Mouse (Mus musculus) urinary bladder, postnatal 14 days (tissue): ENCODE measurements at regions not wholly inside any gene's neighbourhood (a gene's known extent, or its start where the extent isn't known, plus 50 kb on each side); places are given as distances from the start of the nearest gene placed in this dataset.
A peak's percentile ranks its signal among the peaks of the same experiment; 100 is the strongest.

ENCODE experiments used
- DNase-seq: peaks from one replicate; pipeline ENCODE4 v3.0.0; 2021; ENCODE audit warnings: low spot score

DNA sequence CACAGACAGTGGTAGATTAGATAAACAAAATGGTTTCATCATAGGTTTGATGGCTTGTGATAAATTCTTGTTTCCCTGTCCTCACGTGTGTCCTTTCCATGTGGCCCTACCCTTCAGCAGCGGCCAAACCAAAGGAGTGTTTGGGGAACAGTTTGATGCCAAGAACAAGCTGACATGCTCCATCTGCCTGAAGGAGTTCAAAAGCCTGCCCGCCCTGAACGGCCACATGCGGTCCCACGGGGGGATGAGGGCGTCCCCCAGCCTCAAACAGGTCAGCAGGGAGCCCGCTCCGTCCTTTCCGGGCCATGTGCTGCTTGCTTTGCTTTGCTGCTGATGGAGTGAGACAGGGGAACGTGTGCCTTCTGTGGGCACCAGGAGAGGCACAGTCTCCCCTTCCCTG, 51.0 kb upstream of the Mrps10 start:
- DNase-seq = no peak

DNA sequence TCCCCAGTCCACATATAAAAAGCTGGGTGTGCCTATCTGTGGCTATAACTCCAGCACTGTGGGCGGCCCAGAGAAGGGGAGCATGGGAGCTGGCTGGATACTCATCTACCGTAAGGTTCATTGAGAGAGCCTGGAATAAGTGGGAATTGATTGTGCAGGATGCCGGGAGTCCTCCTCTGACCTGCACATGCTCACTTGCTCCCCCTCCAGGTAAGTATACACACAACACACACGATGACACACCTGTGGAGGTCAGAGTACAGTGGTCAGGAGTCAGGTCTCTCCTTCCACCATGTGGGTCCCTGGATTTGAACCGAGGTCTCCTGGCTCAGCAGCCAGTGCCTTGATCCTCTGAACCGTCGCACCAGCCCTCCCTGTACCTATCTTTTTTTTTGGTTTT, 55.5 kb upstream of the Mrps10 start:
- no peak for DNase-seq

DNA sequence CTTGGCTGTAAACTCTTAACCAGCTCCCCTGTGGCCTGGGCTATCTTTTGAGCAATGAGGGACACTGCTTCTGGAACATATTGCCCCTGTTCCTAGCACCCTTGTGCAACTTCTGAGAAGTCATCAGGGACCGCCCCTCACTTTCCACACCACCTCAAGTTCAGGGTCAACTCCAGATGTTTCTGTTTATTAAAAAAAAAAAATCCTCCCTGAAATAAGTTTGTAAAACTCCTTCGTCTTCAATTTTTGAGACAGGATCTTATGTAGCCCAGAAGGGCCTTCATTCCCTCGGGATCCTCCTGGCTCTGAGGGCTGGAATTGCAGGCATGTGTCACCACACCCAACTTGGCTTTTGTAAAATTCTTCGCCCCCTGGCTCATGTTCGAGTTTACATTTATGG, 57.4 kb upstream of the Mrps10 start:
- DNase-seq = no peak

DNA sequence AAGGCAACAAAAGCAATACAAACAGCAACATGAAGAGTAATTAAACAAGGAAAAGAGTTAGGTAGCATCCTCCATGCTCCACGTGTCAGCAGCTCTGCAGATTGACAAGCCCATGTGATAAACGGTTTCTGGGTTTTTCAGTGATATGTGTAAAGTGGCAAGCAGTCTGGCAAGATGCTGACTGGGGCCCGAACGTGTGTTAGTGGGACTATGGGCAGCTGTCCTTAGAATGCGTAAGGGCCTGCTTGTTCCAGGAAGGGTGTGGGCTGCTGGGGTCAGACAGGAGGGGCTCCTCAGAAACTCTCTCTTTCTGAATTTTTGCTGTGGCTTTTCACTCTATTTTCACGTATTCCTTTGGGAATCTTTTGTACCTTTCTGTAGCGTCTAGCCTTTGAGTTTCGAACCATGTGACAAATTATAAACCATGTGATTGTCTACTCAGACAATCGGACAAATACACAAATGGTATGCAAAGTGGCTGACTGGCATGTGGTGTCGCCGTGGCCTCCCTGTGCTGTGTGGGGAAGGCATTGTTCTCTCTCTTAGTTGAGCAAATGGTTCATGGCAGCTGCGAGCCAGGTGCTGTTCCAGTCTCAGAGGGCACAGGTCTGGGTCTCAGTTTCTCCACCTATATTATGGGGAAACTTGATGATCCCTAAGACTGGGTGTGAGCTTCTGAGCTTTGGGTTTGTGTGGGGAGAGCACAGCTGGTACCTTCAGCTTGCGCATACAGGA, 62.5 kb upstream of the Mrps10 start:
- no peak for DNase-seq

DNA sequence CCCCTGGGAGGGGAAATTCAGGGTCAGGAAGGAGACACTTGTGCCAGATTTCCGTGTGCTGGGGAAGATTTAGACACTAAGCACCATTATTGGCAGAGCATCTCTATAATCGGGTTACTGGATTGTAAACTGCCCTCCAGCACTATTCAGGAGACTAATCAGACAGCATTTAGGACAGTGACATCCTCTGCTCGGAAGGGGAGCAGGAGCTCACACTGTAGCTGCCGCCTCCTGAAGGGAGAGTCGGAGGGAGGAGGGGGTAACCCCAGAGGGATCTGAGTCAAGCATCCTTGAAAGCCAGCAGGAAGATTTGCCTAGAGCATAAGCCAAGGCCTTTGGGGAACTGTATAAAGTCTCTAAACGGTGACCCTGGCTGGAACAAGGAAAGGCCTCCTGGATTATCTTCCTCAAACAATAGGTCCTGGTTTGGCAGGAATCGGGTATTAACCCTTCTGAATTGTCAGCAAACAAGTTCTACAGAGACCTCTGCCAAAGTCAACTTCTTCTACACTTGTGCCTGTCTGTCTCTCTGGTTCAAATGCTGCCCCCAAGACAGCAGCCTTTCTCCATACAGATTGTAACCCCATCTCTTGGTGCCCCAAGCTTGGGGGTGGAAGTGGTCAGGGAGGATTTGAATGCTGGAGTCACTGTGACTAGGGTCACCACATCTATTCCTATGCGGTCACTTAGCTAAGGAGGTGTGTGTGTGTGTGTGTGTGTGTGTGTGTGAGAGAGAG, 64.1 kb upstream of the Mrps10 start:
- DNase-seq = no peak

DNA sequence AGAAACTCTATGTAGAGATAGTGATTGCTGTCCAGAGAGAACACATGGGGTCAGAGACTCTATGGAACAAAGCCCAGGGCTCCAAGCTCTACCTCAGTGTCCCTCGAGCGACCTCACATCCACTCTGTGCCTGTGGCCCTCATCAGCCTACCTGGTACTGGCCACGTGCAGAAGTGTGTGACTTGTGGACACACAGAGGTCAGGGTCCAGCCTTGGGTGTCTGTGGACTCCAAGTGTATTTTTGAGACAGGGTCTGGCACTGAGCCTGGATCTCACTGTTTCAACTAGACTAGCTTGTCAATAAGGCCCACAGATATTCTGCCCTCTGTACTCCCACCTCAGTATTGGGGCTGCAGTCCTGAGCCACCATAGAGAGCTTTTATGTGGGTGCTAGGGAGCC, 65.1 kb upstream of the Mrps10 start:
- DNase-seq = no peak

GRCm38 (mm10) chr17:47298396-47298919, 70.2 kb upstream of the Mrps10 start:
- no peak for DNase-seq

DNA sequence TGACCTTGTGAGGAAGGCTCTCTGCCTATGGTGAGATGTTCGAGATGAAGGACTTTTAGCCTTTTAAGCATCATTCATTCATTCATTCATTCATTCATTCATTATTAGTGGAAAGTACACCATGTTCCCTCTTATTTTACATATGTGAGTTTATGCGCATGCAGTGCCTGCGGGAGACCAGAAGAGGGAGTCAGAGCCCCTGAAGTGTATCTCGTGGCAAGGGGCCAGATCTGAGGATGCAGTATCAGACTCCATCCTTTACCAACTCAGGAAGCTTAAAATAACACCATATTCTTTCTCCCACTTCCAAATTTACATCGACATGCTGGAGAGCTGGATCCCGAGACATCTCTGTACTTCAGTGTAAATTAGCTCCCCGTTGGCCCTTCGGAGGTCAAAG, 70.7 kb upstream of the Mrps10 start:
- DNase-seq = no peak

DNA sequence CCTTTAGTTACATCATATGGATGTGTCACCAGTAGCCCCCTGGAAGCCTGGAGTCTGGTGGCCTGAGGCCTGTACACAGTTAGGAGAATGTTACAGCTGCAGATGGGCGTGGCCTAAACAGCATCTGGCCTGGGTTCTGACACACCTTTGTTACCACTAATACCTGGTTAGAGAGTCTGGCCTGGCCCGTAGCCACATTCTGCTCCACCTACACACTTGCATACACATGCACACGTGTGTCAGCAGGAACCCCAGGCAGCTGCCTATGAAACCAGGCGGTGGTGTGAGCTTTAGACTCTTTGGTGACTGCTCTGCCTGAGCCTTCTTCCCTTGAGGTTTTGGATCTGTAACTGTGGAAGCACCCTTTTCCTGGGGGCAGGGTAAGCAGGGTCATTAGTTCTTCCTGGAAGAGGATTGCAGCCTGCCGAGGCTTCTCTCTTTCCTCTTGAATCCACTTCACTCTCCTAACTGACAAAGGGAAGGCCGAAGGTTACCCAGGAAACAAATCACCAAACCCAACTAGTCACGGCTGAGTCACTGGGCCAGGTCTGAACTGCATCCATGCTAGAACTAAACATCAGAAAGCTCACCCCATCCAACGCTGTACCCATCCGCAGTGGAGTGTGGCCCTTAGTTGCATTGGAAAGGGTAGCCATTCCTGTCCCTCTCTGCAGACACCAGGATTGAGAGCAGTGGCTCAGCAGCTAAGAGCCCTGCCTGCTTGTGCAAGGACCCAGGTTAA, 71.8 kb upstream of the Mrps10 start:
- DNase-seq = peak; percentile 42

DNA sequence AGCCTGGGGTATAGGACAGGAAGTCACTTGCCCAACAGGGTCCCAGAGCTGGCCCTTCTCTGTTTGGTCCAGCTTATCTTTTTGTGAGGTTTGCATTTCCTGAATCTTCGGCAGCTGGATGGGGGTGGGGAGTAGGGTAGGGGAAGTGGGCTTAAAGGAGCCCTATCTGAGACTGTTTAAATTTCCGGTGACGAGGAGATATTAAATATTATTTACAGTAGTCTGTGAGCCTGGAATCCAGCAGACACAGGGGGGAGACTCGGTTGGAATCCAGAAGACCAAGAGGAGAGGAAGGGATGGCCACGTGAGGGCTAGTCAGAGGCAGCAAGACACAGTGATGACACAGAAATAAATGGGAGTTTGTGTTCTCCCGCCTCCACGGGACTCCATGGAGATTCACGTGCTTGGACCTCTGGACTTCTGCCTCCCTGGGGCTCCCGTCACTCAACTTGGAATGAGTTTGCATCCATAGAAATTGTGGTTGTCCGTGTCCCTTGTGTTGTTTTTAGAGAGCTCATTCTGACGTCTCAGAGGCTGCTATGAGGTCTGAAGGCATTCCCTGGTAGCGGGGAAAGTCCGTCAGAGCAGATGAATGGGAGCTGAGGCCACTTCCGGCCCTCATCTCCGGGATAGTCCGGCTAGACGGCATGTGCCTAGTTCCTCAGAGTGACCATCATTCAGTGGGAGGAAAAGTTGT, 73.2 kb upstream of the Mrps10 start:
- DNase-seq = no peak

- DNase-seq = peak; percentile 78
Observed at GRCm38 (mm10) chr17:47294091-47294534, 74.6 kb upstream of the Mrps10 start.

DNA sequence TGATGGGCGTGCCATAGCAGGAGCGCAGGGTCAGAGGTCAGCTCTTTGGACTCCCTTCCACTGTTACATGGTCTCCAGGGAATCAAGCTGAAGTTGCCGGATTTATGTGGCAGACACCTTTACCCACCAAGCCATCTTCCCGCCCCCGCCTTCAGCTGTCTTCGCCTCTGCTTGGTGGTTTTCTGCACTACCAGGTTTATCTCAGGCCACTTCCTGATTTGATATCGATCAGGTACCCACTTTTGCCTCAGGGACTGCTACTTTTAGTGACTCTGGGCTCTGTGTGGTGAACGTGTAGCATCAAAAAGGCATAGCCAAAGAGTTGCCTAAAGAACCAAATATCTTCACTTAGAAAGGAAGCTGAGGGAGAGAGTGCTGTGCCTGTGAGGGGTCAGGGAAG, 75.5 kb upstream of the Mrps10 start:
- DNase-seq = no peak

DNA sequence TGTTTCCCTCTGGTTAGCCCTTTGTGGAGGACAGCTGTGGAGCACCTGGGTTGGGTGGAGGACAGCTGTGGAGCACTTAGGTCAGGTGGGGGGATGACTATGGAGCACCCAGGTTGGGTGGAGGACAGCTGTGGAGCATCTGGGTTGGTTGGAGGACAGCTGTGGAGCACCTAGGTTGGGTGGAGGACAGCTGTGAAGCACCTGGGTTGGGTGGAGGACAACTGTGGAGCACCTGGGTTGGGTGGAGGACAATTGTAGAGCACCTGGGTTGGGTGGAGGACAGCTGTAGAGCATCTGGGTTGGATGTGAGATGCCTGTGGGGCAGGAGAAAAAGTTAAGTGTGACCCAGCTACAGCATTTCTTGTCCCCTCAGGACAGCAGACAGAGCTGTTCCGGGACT, 77.1 kb upstream of the Mrps10 start:
- no peak for DNase-seq

- no peak for DNase-seq
Observed at GRCm38 (mm10) chr17:47285616-47286015, 83.1 kb upstream of the Mrps10 start.

DNA sequence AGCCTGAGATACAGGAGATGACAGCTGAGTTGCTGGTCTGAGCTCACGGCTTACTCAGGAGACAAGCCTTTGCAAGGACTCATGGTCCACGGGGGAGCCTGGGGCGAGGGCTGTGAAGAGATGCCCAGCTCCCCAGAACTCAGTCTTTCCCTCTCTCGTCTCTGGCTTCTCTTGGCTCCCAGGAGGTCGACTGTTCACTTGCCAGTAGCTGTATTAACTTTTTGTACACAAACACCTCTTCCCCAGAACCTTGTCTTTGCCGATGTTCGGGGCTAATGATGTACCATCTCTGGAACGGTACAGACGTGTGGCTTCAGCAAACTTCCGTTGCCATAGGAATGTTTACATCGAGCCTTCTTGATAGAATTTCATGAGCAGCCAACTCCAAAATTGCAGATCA, 84.5 kb upstream of the Mrps10 start:
- DNase-seq = no peak

DNA sequence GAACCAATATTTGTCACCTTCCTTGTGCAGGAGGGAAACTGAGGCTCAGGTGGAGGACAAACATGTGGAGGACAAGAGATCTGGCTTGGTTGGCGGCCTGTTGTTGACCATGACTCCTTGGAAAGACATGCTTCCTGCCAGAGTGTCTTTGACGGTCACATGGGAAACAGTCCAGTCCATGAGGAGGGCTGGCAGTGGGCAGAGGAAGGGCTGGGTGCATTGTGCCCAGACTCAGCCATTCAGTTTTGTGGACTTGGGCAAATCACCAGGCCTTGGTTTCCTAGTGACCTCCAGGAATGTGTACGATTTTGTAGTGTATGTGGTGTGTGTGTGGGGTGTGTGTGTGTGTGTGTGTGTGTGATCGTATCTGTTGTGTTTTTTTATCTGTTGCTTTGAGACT, 85.5 kb upstream of the Mrps10 start:
- no peak for DNase-seq

- DNase-seq = no peak
Observed at GRCm38 (mm10) chr17:47282476-47282875, 86.2 kb upstream of the Mrps10 start.

DNA sequence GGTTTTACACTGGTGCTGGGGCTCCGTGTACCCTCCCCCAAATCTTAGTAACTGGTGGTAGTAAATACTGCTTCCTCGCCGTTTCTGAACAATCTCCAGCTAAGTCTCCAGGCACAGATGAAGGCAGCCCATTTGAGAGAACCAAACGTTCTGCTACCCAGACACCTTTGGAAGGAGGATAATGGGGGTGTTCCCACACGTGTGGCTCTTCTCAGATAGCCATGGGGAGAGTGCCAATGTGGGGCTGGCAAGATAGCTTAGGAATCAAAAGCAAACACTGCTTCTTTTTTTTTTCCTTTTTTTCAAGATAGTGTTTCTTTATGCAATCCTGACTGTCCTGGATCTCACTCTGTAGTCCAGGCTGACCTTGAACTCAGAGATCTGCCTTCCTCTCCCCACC, 90.8 kb upstream of the Mrps10 start:
- DNase-seq = no peak

- DNase-seq = no peak
Observed at GRCm38 (mm10) chr17:47276639-47277038, 92.0 kb upstream of the Mrps10 start.

- DNase-seq = no peak
Observed at GRCm38 (mm10) chr17:47275796-47276311, 92.8 kb upstream of the Mrps10 start.

GRCm38 (mm10) chr17:47273309-47273708, 95.4 kb upstream of the Mrps10 start:
- no peak for DNase-seq
